Mouse (Mus musculus): ENCODE measurements at regions not wholly inside any gene's neighbourhood (a gene's known extent, or its start where the extent isn't known, plus 50 kb on each side); places are given as distances from the start of the nearest gene placed in this dataset.

DNA sequence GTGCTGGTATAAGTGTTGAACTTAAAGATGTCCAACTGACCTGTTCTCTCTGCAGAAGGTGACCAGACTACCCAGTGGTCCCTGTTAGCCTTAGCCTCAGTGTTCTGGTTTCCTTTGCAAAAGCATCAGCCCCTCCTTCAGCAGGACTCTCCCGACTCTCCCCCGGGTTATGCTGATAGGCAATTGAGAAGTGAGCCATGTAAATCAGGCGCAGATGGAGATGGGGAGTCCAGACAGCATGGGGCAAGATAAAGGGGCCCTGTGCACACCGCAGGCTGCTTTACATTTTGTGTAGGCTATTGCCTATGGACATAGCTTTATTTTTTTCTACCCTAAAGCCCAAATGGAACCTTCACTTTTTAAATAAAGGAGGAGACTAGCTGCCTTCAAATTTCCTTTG is 213.0 kb downstream of the Med10 start:
- TF ChIP-seq EP300 (IDR thresholded peaks at IDR 0.05; ENCODE audit: insufficient read depth, low read depth, low read length) (no peak), POLR2A (IDR thresholded peaks at IDR 0.05; ENCODE audit: insufficient read depth, low read length) (no peak), CTCF (IDR thresholded peaks at IDR 0.05; ENCODE audit: low read depth, low read length) (no peak)
- Histone ChIP-seq H3K36me3 (ENCODE audit: control insufficient read depth, insufficient read depth, low read length, poor library complexity, severe bottlenecking) (no peaks in the 10 kb centered on the region), H3K27ac (ENCODE audit: insufficient read depth, low read length) (no peak overlapping the region), H3K9me3 (replicated peaks; ENCODE audit: control insufficient read depth, insufficient read depth, low read length, poor library complexity, severe bottlenecking) (no peaks in the 10 kb centered on the region), H3K9ac (ENCODE audit: low read depth, poor library complexity, severe bottlenecking) (no peak overlapping the region), H3K27me3 (ENCODE audit: control insufficient read depth, insufficient read depth, low read length, poor library complexity, severe bottlenecking) (no peaks in the 10 kb centered on the region), H3K4me1 (ENCODE audit: control insufficient read depth, insufficient read depth, low read length) (no peaks in the 10 kb centered on the region), H3K4me3 (ENCODE audit: low read depth, low read length) (no peak overlapping the region)

DNA sequence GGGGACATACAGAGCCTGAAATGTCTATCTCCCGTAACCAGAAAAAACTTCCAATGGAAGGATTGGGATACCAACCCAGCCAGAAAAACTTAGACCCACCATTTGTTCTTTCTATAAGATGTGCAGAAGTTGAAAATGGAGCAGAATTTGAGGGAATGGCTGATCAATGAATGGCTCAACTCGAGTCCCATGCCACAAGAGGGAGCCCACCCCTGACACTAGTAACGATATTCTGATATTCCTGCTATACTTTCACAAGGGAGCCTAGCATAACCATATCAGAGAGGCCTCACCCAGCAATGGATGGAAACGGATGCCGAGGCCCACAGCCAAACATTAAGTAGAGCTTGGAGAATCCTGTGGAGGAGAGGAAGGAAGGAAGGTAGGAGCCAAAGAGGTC is 215.3 kb downstream of the Med10 start:
- Histone ChIP-seq H3K36me3 (ENCODE audit: control insufficient read depth, insufficient read depth, low read length, poor library complexity, severe bottlenecking) (no peaks in the 10 kb centered on the region), H3K9ac (ENCODE audit: low read depth, poor library complexity, severe bottlenecking) (no peak overlapping the region), H3K27ac (ENCODE audit: insufficient read depth, low read length) (no peak overlapping the region), H3K27me3 (ENCODE audit: control insufficient read depth, insufficient read depth, low read length, poor library complexity, severe bottlenecking) (no peaks in the 10 kb centered on the region), H3K4me1 (ENCODE audit: control insufficient read depth, insufficient read depth, low read length) (no peaks in the 10 kb centered on the region), H3K4me3 (ENCODE audit: low read depth, low read length) (no peak overlapping the region), H3K9me3 (replicated peaks; ENCODE audit: control insufficient read depth, insufficient read depth, low read length, poor library complexity, severe bottlenecking) (no peaks in the 10 kb centered on the region)
- TF ChIP-seq POLR2A (IDR thresholded peaks at IDR 0.05; ENCODE audit: insufficient read depth, low read length), result no peak
- no peak for TF ChIP-seq CTCF (IDR thresholded peaks at IDR 0.05; ENCODE audit: low read depth, low read length)
- no peak for TF ChIP-seq EP300 (IDR thresholded peaks at IDR 0.05; ENCODE audit: insufficient read depth, low read depth, low read length)

DNA sequence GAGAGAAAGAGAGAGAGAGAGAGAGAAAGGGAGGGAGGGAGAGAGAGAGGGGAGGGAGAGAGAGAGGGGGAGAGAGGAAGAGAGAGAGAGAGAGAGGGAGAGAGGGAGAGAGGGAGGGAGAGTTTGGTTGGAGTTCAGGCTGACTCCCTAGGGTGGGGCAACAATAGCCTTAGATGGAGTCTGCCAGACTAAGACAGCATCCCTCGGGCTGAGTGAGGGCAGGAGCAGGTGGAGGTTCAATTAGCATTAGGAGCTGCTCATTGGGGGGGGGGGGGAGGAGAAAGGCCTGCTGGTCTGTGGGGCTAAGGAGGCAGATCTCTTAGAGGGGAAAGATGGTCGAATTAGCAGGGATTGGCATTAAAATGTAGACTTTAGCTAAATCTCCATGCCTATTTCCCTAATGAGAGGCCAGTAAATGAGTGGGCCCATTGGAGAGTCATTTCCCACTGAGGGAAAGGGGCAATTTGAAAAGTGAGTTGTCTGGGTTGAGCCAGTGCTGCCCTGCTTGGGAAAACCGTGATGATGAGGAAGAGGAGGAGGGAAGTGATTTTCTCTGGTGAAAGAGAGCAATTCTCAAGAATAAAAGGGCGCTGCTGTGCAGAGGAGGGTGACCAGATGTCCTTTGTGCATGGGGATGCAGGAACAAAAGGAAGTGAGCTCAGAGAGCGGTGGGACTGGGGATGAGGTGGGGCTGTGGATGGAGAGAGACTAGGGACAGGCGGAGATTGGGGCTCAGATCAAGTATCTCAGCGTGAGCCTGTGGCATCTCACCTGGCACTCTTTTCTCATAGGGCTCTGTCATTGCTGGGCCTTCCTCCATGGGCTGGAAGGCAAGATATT is 218.0 kb downstream of the Med10 start:
- Histone ChIP-seq H3K9ac (ENCODE audit: low read depth, poor library complexity, severe bottlenecking) (no peak overlapping the region), H3K27me3 (ENCODE audit: control insufficient read depth, insufficient read depth, low read length, poor library complexity, severe bottlenecking) (no peaks in the 10 kb centered on the region), H3K27ac (ENCODE audit: insufficient read depth, low read length) (no peak overlapping the region), H3K4me1 (ENCODE audit: control insufficient read depth, insufficient read depth, low read length) (no peaks in the 10 kb centered on the region), H3K9me3 (replicated peaks; ENCODE audit: control insufficient read depth, insufficient read depth, low read length, poor library complexity, severe bottlenecking) (no peaks in the 10 kb centered on the region), H3K36me3 (ENCODE audit: control insufficient read depth, insufficient read depth, low read length, poor library complexity, severe bottlenecking) (no peaks in the 10 kb centered on the region), H3K4me3 (ENCODE audit: low read depth, low read length) (no peak overlapping the region)
- no peak for TF ChIP-seq EP300 (IDR thresholded peaks at IDR 0.05; ENCODE audit: insufficient read depth, low read depth, low read length)
- TF ChIP-seq CTCF (IDR thresholded peaks at IDR 0.05; ENCODE audit: low read depth, low read length), result no peak
- no peak for TF ChIP-seq POLR2A (IDR thresholded peaks at IDR 0.05; ENCODE audit: insufficient read depth, low read length)

- Histone ChIP-seq H3K9me3 (replicated peaks; ENCODE audit: control insufficient read depth, insufficient read depth, low read length, poor library complexity, severe bottlenecking) (no peaks in the 10 kb centered on the region), H3K27ac (ENCODE audit: insufficient read depth, low read length) (no peak overlapping the region), H3K9ac (ENCODE audit: low read depth, poor library complexity, severe bottlenecking) (no peak overlapping the region), H3K4me1 (ENCODE audit: control insufficient read depth, insufficient read depth, low read length) (no peaks in the 10 kb centered on the region), H3K36me3 (ENCODE audit: control insufficient read depth, insufficient read depth, low read length, poor library complexity, severe bottlenecking) (no peaks in the 10 kb centered on the region), H3K4me3 (ENCODE audit: low read depth, low read length) (no peak overlapping the region), H3K27me3 (ENCODE audit: control insufficient read depth, insufficient read depth, low read length, poor library complexity, severe bottlenecking) (no peaks in the 10 kb centered on the region)
- TF ChIP-seq EP300 (IDR thresholded peaks at IDR 0.05; ENCODE audit: insufficient read depth, low read depth, low read length) (no peak), CTCF (IDR thresholded peaks at IDR 0.05; ENCODE audit: low read depth, low read length) (no peak), POLR2A (IDR thresholded peaks at IDR 0.05; ENCODE audit: insufficient read depth, low read length) (no peak)
Measured at GRCm38 (mm10) chr13:70033249-70033648, 231.1 kb downstream of the Med10 start.

DNA sequence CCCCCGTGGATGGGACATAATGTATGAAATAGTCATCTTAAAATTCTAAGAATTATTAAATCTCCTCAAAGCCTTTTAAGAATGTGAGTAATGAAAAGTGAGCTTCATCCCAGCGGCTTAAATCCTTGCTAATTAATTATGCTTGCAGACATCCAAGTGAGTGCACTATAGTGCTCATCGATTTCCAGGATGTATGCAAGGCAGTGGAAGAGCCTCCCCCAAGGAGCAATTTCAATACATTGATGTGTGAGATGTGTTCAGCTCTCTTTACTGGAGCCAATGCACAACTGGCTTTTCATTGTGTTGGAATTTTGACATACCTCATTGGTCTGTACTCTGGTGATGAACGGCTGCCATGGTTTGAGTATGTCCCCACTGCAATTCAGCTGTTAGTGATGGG is 231.6 kb downstream of the Med10 start:
- TF ChIP-seq POLR2A (IDR thresholded peaks at IDR 0.05; ENCODE audit: insufficient read depth, low read length) (no peak), EP300 (IDR thresholded peaks at IDR 0.05; ENCODE audit: insufficient read depth, low read depth, low read length) (no peak), CTCF (IDR thresholded peaks at IDR 0.05; ENCODE audit: low read depth, low read length) (no peak)
- H3K36me3 ChIP-seq (ENCODE audit: control insufficient read depth, insufficient read depth, low read length, poor library complexity, severe bottlenecking), result no peaks in the 10 kb centered on the region

GRCm38 (mm10) chr13:70037985-70038667 is 235.9 kb downstream of the Med10 start:
- Histone ChIP-seq H3K4me1 (ENCODE audit: control insufficient read depth, insufficient read depth, low read length) (no peaks in the 10 kb centered on the region), H3K4me3 (ENCODE audit: low read depth, low read length) (no peak overlapping the region), H3K9me3 (replicated peaks; ENCODE audit: control insufficient read depth, insufficient read depth, low read length, poor library complexity, severe bottlenecking) (no peaks in the 10 kb centered on the region), H3K9ac (ENCODE audit: low read depth, poor library complexity, severe bottlenecking) (no peak overlapping the region), H3K36me3 (ENCODE audit: control insufficient read depth, insufficient read depth, low read length, poor library complexity, severe bottlenecking) (no peaks in the 10 kb centered on the region), H3K27me3 (ENCODE audit: control insufficient read depth, insufficient read depth, low read length, poor library complexity, severe bottlenecking) (no peaks in the 10 kb centered on the region), H3K27ac (ENCODE audit: insufficient read depth, low read length) (no peak overlapping the region)
- TF ChIP-seq CTCF (IDR thresholded peaks at IDR 0.05; ENCODE audit: low read depth, low read length) (no peak), EP300 (IDR thresholded peaks at IDR 0.05; ENCODE audit: insufficient read depth, low read depth, low read length) (no peak), POLR2A (IDR thresholded peaks at IDR 0.05; ENCODE audit: insufficient read depth, low read length) (no peak)

More for the DNA sequence above, 231.6 kb downstream of the Med10 start:
- H3K27me3 ChIP-seq (ENCODE audit: control insufficient read depth, insufficient read depth, low read length, poor library complexity, severe bottlenecking), result no peaks in the 10 kb centered on the region
- H3K9ac ChIP-seq (ENCODE audit: low read depth, poor library complexity, severe bottlenecking), result no peak overlapping the region
- no peaks in the 10 kb centered on the region for H3K9me3 ChIP-seq (replicated peaks; ENCODE audit: control insufficient read depth, insufficient read depth, low read length, poor library complexity, severe bottlenecking)
- H3K4me3 ChIP-seq (ENCODE audit: low read depth, low read length), result no peak overlapping the region
- no peaks in the 10 kb centered on the region for H3K4me1 ChIP-seq (ENCODE audit: control insufficient read depth, insufficient read depth, low read length)
- no peak overlapping the region for H3K27ac ChIP-seq (ENCODE audit: insufficient read depth, low read length)

Measured in ES-Bruce4 (cell line).